Mouse (Mus musculus): ENCODE measurements around the gene Mest.

The Mest gene

GRCm38 (mm10) chr6:30750482-30750881 is 27.1 kb downstream of the Mest start:
- no peak overlapping the region for H3K4me3 ChIP-seq (replicated peaks; ENCODE audit: low read length)
- H3K9me3 ChIP-seq (ENCODE audit: low read length), result no peaks in the 10 kb centered on the region
- no peaks in the 10 kb centered on the region for H3K27me3 ChIP-seq (ENCODE audit: insufficient read depth, low read length)
- H3K4me1 ChIP-seq (replicated peaks; ENCODE audit: low read depth, low read length), result no peaks in the 10 kb centered on the region
- peaks cover 27% of the 10 kb centered on the region for H3K36me3 ChIP-seq (ENCODE audit: insufficient read depth, low read length)
- no peak for TF ChIP-seq NANOG (IDR thresholded peaks at IDR 0.05; ENCODE audit: borderline replicate concordance, low read length)

GRCm38 (mm10) chr6:30751209-30751608 is 27.9 kb downstream of the Mest start:
- H3K4me3 ChIP-seq (replicated peaks; ENCODE audit: low read length), result no peak overlapping the region
- no peaks in the 10 kb centered on the region for H3K4me1 ChIP-seq (replicated peaks; ENCODE audit: low read depth, low read length)
- no peaks in the 10 kb centered on the region for H3K9me3 ChIP-seq (ENCODE audit: low read length)
- TF ChIP-seq POU5F1 (IDR thresholded peaks at IDR 0.05; ENCODE audit: borderline replicate concordance, low read length) (no peak), CTCF (conservative IDR thresholded peaks at IDR 0.05; ENCODE audit: low read length) (no peak), NANOG (IDR thresholded peaks at IDR 0.05; ENCODE audit: borderline replicate concordance, low read length) (no peak)
- no peaks in the 10 kb centered on the region for H3K27me3 ChIP-seq (ENCODE audit: insufficient read depth, low read length)
- H3K36me3 ChIP-seq (ENCODE audit: insufficient read depth, low read length), result peaks cover 27% of the 10 kb centered on the region
